Mouse (Mus musculus): ENCODE measurements around the gene Pde4c. TPM values are rescaled to one million over a fixed set of nuclear protein-coding genes. Genes with fewer than 3 reads are reported as not detected.

Gene Pde4c
- polyA plus RNA-seq, 1 experiment from 2014 or later: 0.54 TPM

- no peak overlapping the region for H3K27ac ChIP-seq (ENCODE audit: low read length)
- H3K9me3 ChIP-seq (ENCODE audit: control insufficient read depth, low read length): no peaks in the 10 kb centered on the region
- no peaks in the 10 kb centered on the region for H3K27me3 ChIP-seq (replicated peaks; ENCODE audit: control insufficient read depth, insufficient read depth, low read length)
- no peak for ATAC-seq
- no peak overlapping the region for H3K9ac ChIP-seq (replicated peaks; ENCODE audit: low read depth, low read length)
- H3K4me2 ChIP-seq (ENCODE audit: low read length): no peak overlapping the region
- WGBS: 81% methylated on average over 7 of the region's 7 CpGs
- no peaks in the 10 kb centered on the region for H3K4me1 ChIP-seq (replicated peaks; ENCODE audit: control insufficient read depth, insufficient read depth, low read length)
- no peaks in the 10 kb centered on the region for H3K36me3 ChIP-seq (ENCODE audit: control insufficient read depth, insufficient read depth)
- no peak overlapping the region for H3K4me3 ChIP-seq (replicated peaks; ENCODE audit: low read length)
Observed at GRCm38 (mm10) chr8:70713991-70714390, 9.5 kb upstream of the Pde4c start.

GRCm38 (mm10) chr8:70715086-70715485, 8.4 kb upstream of the Pde4c start:
- no peaks in the 10 kb centered on the region for H3K27me3 ChIP-seq (replicated peaks; ENCODE audit: control insufficient read depth, insufficient read depth, low read length)
- ATAC-seq: no peak
- no peak overlapping the region for H3K27ac ChIP-seq (ENCODE audit: low read length)
- H3K4me1 ChIP-seq (replicated peaks; ENCODE audit: control insufficient read depth, insufficient read depth, low read length): no peaks in the 10 kb centered on the region
- H3K36me3 ChIP-seq (ENCODE audit: control insufficient read depth, insufficient read depth): no peaks in the 10 kb centered on the region
- WGBS: 62% methylated on average over 2 of the region's 2 CpGs
- H3K9me3 ChIP-seq (ENCODE audit: control insufficient read depth, low read length): no peaks in the 10 kb centered on the region
- H3K4me2 ChIP-seq (ENCODE audit: low read length): no peak overlapping the region
- no peak overlapping the region for H3K9ac ChIP-seq (replicated peaks; ENCODE audit: low read depth, low read length)
- H3K4me3 ChIP-seq (replicated peaks; ENCODE audit: low read length): no peak overlapping the region

DNA sequence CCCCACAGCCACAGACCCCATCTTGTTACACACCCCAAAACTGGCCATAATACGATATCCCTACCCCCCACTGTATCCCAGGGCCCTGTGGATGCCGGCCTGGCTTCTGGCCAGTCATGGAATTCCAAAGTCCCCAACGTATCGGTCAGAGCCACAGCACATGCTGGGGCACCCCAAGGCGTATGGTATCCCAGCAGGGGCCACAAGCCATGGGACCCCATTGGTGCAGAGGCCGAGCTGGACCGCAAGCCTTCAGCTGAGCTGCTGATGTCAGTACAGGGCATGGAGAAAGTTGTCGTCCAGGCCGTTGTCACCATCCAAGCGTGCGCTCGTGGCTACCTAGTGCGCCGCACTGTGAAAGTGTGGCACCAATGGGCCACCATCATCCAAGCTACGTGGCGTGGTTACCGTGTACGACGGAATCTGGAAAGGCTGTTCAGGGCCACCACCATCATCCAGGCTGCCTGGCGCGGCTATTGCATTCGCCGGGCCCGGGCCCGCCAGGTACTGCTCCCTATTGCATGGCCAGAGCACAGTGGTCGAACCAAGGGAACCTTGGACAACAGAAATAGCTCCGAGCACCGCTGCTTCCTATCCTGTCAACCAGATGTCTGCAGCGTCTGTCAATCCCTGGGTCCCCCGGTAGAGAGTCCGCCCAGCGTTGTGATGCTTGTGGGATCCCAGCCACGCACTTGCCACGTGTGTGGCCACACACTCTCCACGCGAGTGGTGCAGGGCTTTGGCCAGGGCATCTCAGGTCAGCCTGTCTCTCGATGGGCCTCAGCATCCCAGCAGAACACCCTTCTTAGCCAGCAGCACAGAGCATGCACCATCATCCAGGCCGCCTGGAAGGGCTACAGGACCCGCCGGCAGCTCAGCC, 6.8 kb upstream of the Pde4c start:
- H3K27me3 ChIP-seq (replicated peaks; ENCODE audit: control insufficient read depth, insufficient read depth, low read length): no peaks in the 10 kb centered on the region
- no peaks in the 10 kb centered on the region for H3K9me3 ChIP-seq (ENCODE audit: control insufficient read depth, low read length)
- no peak overlapping the region for H3K27ac ChIP-seq (ENCODE audit: low read length)
- 88% methylated on average over 40 of the region's 40 CpGs for WGBS
- H3K9ac ChIP-seq (replicated peaks; ENCODE audit: low read depth, low read length): no peak overlapping the region
- no peaks in the 10 kb centered on the region for H3K4me1 ChIP-seq (replicated peaks; ENCODE audit: control insufficient read depth, insufficient read depth, low read length)
- H3K4me3 ChIP-seq (replicated peaks; ENCODE audit: low read length): no peak overlapping the region
- ATAC-seq: no peak
- H3K36me3 ChIP-seq (ENCODE audit: control insufficient read depth, insufficient read depth): no peaks in the 10 kb centered on the region
- no peak overlapping the region for H3K4me2 ChIP-seq (ENCODE audit: low read length)

DNA sequence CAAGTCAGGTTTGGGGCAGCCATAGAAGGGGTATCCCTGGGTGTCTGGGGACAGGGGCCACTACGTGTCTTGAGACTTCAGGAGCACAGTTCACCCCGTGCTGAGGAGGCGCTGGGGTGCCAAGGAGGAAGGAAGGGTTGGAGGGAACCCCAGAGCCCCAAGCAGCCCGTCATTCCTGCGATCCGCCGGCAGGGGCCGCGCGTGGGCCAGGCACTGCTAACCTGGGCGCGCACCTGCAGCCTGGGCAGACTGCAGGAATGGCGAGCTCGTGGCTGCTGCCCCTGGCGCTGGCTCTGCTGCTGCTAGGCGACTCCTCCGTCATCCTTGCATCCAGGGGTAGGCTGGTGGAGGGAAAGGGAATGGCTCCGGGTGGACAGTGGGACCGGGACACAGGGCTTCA, 5.2 kb upstream of the Pde4c start, which contains the start of gene Gm3336:
TSS of gene Gm3336 (plus strand) at position 247 of the 400 bp plus-strand sequence.
- H3K4me1 ChIP-seq (replicated peaks; ENCODE audit: control insufficient read depth, insufficient read depth, low read length): no peaks in the 10 kb centered on the region
- no peak within 1 kb of the TSS for H3K9ac ChIP-seq (replicated peaks; ENCODE audit: low read depth, low read length)
- H3K27me3 ChIP-seq (replicated peaks; ENCODE audit: control insufficient read depth, insufficient read depth, low read length): no peaks in the 10 kb centered on the region
- H3K4me3 ChIP-seq (replicated peaks; ENCODE audit: low read length): no peak within 1 kb of the TSS
- H3K9me3 ChIP-seq (ENCODE audit: control insufficient read depth, low read length): no peaks in the 10 kb centered on the region
- WGBS: 5% methylated on average over 19 of the region's 19 CpGs
- ATAC-seq: peak; percentile 34; the same call in 1 of the 2 replicates
- no peaks in the 10 kb centered on the region for H3K36me3 ChIP-seq (ENCODE audit: control insufficient read depth, insufficient read depth)
- no peak within 1 kb of the TSS for H3K27ac ChIP-seq (ENCODE audit: low read length)
- no peak within 1 kb of the TSS for H3K4me2 ChIP-seq (ENCODE audit: low read length)

DNA sequence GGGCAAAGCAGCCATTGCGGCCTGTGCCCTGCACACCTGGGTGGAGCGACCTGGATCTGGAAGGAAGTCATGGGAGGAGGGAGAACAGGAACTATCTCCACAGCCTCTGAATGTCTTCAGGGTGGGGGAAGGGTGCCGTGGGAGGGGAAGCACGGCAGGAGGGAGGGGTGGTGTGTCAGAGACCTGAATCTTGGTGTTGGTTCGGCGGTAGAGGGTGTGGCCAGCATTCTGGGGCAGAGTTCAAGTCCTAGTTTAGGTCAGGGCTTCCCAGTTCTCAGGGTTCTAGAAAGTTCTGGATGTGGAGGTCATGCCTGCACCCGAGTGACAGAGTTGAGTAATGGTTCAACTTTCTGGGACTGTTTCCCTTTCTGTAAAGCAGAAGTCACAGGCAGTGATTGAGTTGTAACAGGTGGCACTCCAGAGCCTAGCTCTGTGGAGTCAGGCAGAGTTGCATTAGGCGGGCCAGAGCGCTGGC, 3.7 kb upstream of the Pde4c start:
- no peak overlapping the region for H3K4me3 ChIP-seq (replicated peaks; ENCODE audit: low read length)
- no peak overlapping the region for H3K9ac ChIP-seq (replicated peaks; ENCODE audit: low read depth, low read length)
- H3K4me2 ChIP-seq (ENCODE audit: low read length): no peak overlapping the region
- H3K4me1 ChIP-seq (replicated peaks; ENCODE audit: control insufficient read depth, insufficient read depth, low read length): no peaks in the 10 kb centered on the region
- H3K27ac ChIP-seq (ENCODE audit: low read length): no peak overlapping the region
- WGBS: 74% methylated on average over 9 of the region's 9 CpGs
- no peaks in the 10 kb centered on the region for H3K36me3 ChIP-seq (ENCODE audit: control insufficient read depth, insufficient read depth)
- no peaks in the 10 kb centered on the region for H3K9me3 ChIP-seq (ENCODE audit: control insufficient read depth, low read length)
- H3K27me3 ChIP-seq (replicated peaks; ENCODE audit: control insufficient read depth, insufficient read depth, low read length): no peaks in the 10 kb centered on the region
- ATAC-seq: no peak

GRCm38 (mm10) chr8:70720739-70721138, 2.8 kb upstream of the Pde4c start:
- WGBS: 4% methylated on average over 3 of the region's 3 CpGs
- no peaks in the 10 kb centered on the region for H3K9me3 ChIP-seq (ENCODE audit: control insufficient read depth, low read length)
- ATAC-seq: peak; percentile 75

GRCm38 (mm10) chr8:70721601-70722000, 1.9 kb upstream of the Pde4c start:
- WGBS: 86% methylated on average over 8 of the region's 8 CpGs
- Histone ChIP-seq H3K27me3 (replicated peaks; ENCODE audit: control insufficient read depth, insufficient read depth, low read length) (no peaks in the 10 kb centered on the region), H3K27ac (ENCODE audit: low read length) (no peak overlapping the region), H3K36me3 (ENCODE audit: control insufficient read depth, insufficient read depth) (no peaks in the 10 kb centered on the region), H3K4me3 (replicated peaks; ENCODE audit: low read length) (no peak overlapping the region), H3K4me2 (ENCODE audit: low read length) (no peak overlapping the region), H3K4me1 (replicated peaks; ENCODE audit: control insufficient read depth, insufficient read depth, low read length) (no peaks in the 10 kb centered on the region), H3K9ac (replicated peaks; ENCODE audit: low read depth, low read length) (no peak overlapping the region), H3K9me3 (ENCODE audit: control insufficient read depth, low read length) (no peaks in the 10 kb centered on the region)
- ATAC-seq: no peak

More at GRCm38 (mm10) chr8:70720739-70721138, 2.8 kb upstream of the Pde4c start:
- Histone ChIP-seq H3K4me2 (ENCODE audit: low read length) (no peak overlapping the region), H3K4me1 (replicated peaks; ENCODE audit: control insufficient read depth, insufficient read depth, low read length) (no peaks in the 10 kb centered on the region), H3K4me3 (replicated peaks; ENCODE audit: low read length) (no peak overlapping the region), H3K27me3 (replicated peaks; ENCODE audit: control insufficient read depth, insufficient read depth, low read length) (no peaks in the 10 kb centered on the region), H3K27ac (ENCODE audit: low read length) (no peak overlapping the region), H3K9ac (replicated peaks; ENCODE audit: low read depth, low read length) (0 out of 2 replicates have a peak overlapping the region, but pooled peaks have one; percentile 17), H3K36me3 (ENCODE audit: control insufficient read depth, insufficient read depth) (no peaks in the 10 kb centered on the region)

- Histone ChIP-seq H3K36me3 (ENCODE audit: control insufficient read depth, insufficient read depth) (no peaks in the 10 kb centered on the region), H3K4me2 (ENCODE audit: low read length) (no peak overlapping the region), H3K9ac (replicated peaks; ENCODE audit: low read depth, low read length) (no peak overlapping the region), H3K27me3 (replicated peaks; ENCODE audit: control insufficient read depth, insufficient read depth, low read length) (peaks cover 9% of the 10 kb centered on the region), H3K9me3 (ENCODE audit: control insufficient read depth, low read length) (no peaks in the 10 kb centered on the region), H3K4me1 (replicated peaks; ENCODE audit: control insufficient read depth, insufficient read depth, low read length) (no peaks in the 10 kb centered on the region), H3K27ac (ENCODE audit: low read length) (no peak overlapping the region), H3K4me3 (replicated peaks; ENCODE audit: low read length) (no peak overlapping the region)
- no peak for ATAC-seq
- WGBS: 82% methylated on average over 12 of the region's 12 CpGs
Observed at GRCm38 (mm10) chr8:70724216-70724615, 696 bp downstream of the Pde4c start.

GRCm38 (mm10) chr8:70725792-70726447, 2.4 kb downstream of the Pde4c start:
- H3K4me1 ChIP-seq (replicated peaks; ENCODE audit: control insufficient read depth, insufficient read depth, low read length): peaks cover 3% of the 10 kb centered on the region; the same call in 1 of the 2 replicates
- no peaks in the 10 kb centered on the region for H3K9me3 ChIP-seq (ENCODE audit: control insufficient read depth, low read length)
- H3K36me3 ChIP-seq (ENCODE audit: control insufficient read depth, insufficient read depth): no peaks in the 10 kb centered on the region
- ATAC-seq: no peak
- H3K27ac ChIP-seq (ENCODE audit: low read length): no peak overlapping the region
- H3K27me3 ChIP-seq (replicated peaks; ENCODE audit: control insufficient read depth, insufficient read depth, low read length): peaks cover 21% of the 10 kb centered on the region
- H3K4me2 ChIP-seq (ENCODE audit: low read length): no peak overlapping the region
- no peak overlapping the region for H3K4me3 ChIP-seq (replicated peaks; ENCODE audit: low read length)
- H3K9ac ChIP-seq (replicated peaks; ENCODE audit: low read depth, low read length): no peak overlapping the region
- WGBS: 27% methylated on average over 14 of the region's 14 CpGs
